In genomic region chr1:80424666-80425065, GRCm38 (mm10) we compare ENCODE assay signal across 24 mouse cellular contexts. TPM values are rescaled to one million over a fixed set of nuclear protein-coding genes. Genes with fewer than 3 reads are reported as not detected.
"Had no signal": no experiment of that assay in that cellular context is flagged by ENCODE, and none has a peak within 500 bp of the region (broad histone marks: within the 10 kb centered on the region; RNA-seq: fewer than 3 reads in every experiment).

No protein-coding gene starts in this region.

- H3K4me2 ChIP-seq: liver, embryonic 13.5 days; liver, embryonic 15.5 days; lung, embryonic 15.5 days; midbrain, embryonic 12.5 days; midbrain, embryonic 15.5 days; neural tube, embryonic 12.5 days; stomach, embryonic 15.5 days had no signal

- ATAC-seq: liver, postnatal 0 days; lung, postnatal 0 days; midbrain, embryonic 15.5 days had no signal

- H3K27me3 ChIP-seq: liver, embryonic 13.5 days; liver, embryonic 15.5 days; lung, embryonic 15.5 days; megakaryocyte, embryonic 14.5 days; midbrain, embryonic 12.5 days; midbrain, embryonic 15.5 days; neural tube, embryonic 12.5 days; stomach, embryonic 15.5 days had no signal

- H3K36me3 ChIP-seq: liver, embryonic 13.5 days; liver, embryonic 15.5 days; lung, embryonic 15.5 days; midbrain, embryonic 12.5 days; midbrain, embryonic 15.5 days; neural tube, embryonic 12.5 days; stomach, embryonic 15.5 days had no signal

- H3K9me3 ChIP-seq: liver, embryonic 13.5 days; liver, embryonic 15.5 days; lung, embryonic 15.5 days; megakaryocyte, embryonic 14.5 days; midbrain, embryonic 12.5 days; midbrain, embryonic 15.5 days; neural tube, embryonic 12.5 days; stomach, embryonic 15.5 days had no signal

- H3K9ac ChIP-seq: liver, embryonic 13.5 days; liver, embryonic 15.5 days; liver, postnatal 0 days; lung, embryonic 15.5 days; midbrain, embryonic 12.5 days; midbrain, embryonic 15.5 days; neural tube, embryonic 12.5 days; stomach, embryonic 15.5 days had no signal

- DNase-seq: liver, embryonic 13.5 days; liver, postnatal 0 days; lung, adult 2 months; lung, postnatal 14 days; lung, postnatal 36 days; right cerebral cortex, postnatal 14 days; thymus, adult 2 months; thymus, postnatal 25 days; thymus, postnatal 4 days had no signal

- H3K4me1 ChIP-seq: liver, embryonic 13.5 days; liver, embryonic 15.5 days; lung, embryonic 15.5 days; megakaryocyte, embryonic 14.5 days; midbrain, embryonic 12.5 days; midbrain, embryonic 15.5 days; neural tube, embryonic 12.5 days; stomach, embryonic 15.5 days had no signal

- H3K4me3 ChIP-seq: liver, embryonic 13.5 days; liver, embryonic 15.5 days; lung, embryonic 15.5 days; megakaryocyte, embryonic 14.5 days; midbrain, embryonic 12.5 days; midbrain, embryonic 15.5 days; neural tube, embryonic 12.5 days; stomach, embryonic 15.5 days had no signal

- H3K27ac ChIP-seq: liver, embryonic 13.5 days; liver, embryonic 15.5 days; lung, embryonic 15.5 days; macrophage; midbrain, embryonic 12.5 days; midbrain, embryonic 15.5 days; neural tube, embryonic 12.5 days; stomach, embryonic 15.5 days; stomach, postnatal 0 days had no signal

RNA-seq across cellular contexts. Expression of gene Gm45261, which starts 36.6 kb away (rescaled TPM):
- polyA plus RNA-seq: liver, embryonic 13.5 days; liver, embryonic 15.5 days; liver, postnatal 0 days; lung, adult 2 months; lung, embryonic 15.5 days; lung, postnatal 0 days; macrophage; midbrain, embryonic 12.5 days; midbrain, embryonic 15.5 days; midbrain, postnatal 0 days; neural tube, embryonic 12.5 days; neural tube, embryonic 14.5 days; spleen, adult 2 months; stomach, embryonic 15.5 days; stomach, postnatal 0 days; testis, adult 2 months; thymus, adult 2 months; urinary bladder, adult 2 months had no signal
